Mouse (Mus musculus) bone marrow, adult 2 months (tissue): ENCODE results near the gene AL731706.1.

Experiments used
- CTCF ChIP-seq: fragments of 200-500 bp; IDR thresholded peaks from 2 replicates; pipeline ENCODE4 v1.5.1; 2011; ENCODE audit warnings: low read length, control low read depth; ENCODE audit not compliant: control insufficient read depth, insufficient read depth
- POLR2A ChIP-seq: fragments of 200-500 bp; IDR thresholded peaks from 2 replicates; pipeline ENCODE4 v1.6.1; 2011; ENCODE audit warnings: low read depth, mild to moderate bottlenecking, control low read depth, low read length, borderline replicate concordance; ENCODE audit not compliant: control insufficient read depth

DNA sequence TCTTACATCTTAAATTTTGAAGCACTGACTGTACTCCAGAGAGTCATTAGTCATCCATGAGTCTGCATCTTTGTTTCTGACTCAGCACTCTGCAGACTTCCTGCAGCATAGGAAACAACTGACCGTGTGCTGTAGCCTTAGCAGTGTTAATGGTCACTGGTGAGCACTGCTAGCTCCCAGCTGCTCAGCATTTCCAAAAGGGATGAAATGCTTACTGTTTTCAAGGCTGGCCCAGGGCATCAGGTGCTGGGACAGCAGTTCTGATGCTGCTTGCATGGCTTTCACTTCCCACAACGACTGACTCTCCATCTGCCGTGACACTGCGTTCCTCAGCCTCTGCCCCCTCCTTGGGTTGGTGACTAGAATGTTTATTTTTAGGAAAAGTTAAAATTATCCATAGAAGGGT lies 29.8 kb upstream of the AL731706.1 start:
- TF ChIP-seq POLR2A (no peak), CTCF (no peak)
